29 mouse cellular contexts compared by ENCODE assay signal in genomic region chr2:125820397-125820796, GRCm38 (mm10).
"Had no signal": no experiment of that assay in that cellular context is flagged by ENCODE, and none has a peak within 500 bp of the region (broad histone marks: within the 10 kb centered on the region; RNA-seq: fewer than 3 reads in every experiment).

No protein-coding gene starts in this region.

- H3K27ac ChIP-seq: embryonic facial prominence, embryonic 10.5 days; embryonic facial prominence, embryonic 12.5 days; embryonic facial prominence, embryonic 13.5 days; embryonic facial prominence, embryonic 15.5 days; forebrain, embryonic 10.5 days; forebrain, embryonic 12.5 days; forebrain, embryonic 13.5 days; forebrain, embryonic 15.5 days; gastrocnemius, adult 2 months; heart, adult 2 months had no signal

- H3K36me3 ChIP-seq: embryonic facial prominence, embryonic 10.5 days; embryonic facial prominence, embryonic 12.5 days; embryonic facial prominence, embryonic 13.5 days; embryonic facial prominence, embryonic 15.5 days; forebrain, embryonic 10.5 days; forebrain, embryonic 12.5 days; forebrain, embryonic 15.5 days had no signal

- DNase-seq: cerebellum, adult 18-20 months; cerebellum, adult 2 months; cerebellum, adult 8-10 months; cerebellum, adult 9-10 months; cerebellum, adult 9-11 months; cerebellum, postnatal 10 days; cerebellum, postnatal 14 days; cerebellum, postnatal 25 days; cerebellum, postnatal 36 days; embryo, embryonic 11 days; forebrain, postnatal 0 days; gastrocnemius, adult 2 months; gastrocnemius, postnatal 10 days; gastrocnemius, postnatal 14 days; gastrocnemius, postnatal 25 days; gastrocnemius, postnatal 36 days; heart, adult 18-20 months; heart, adult 2 months had no signal

- H3K4me3 ChIP-seq: embryonic facial prominence, embryonic 10.5 days; embryonic facial prominence, embryonic 12.5 days; embryonic facial prominence, embryonic 13.5 days; embryonic facial prominence, embryonic 15.5 days; erythroblast, embryonic 14.5 days; forebrain, embryonic 10.5 days; forebrain, embryonic 12.5 days; forebrain, embryonic 13.5 days; forebrain, embryonic 15.5 days; gastrocnemius, adult 2 months; heart, adult 2 months had no signal

- H3K4me2 ChIP-seq: embryonic facial prominence, embryonic 12.5 days; embryonic facial prominence, embryonic 13.5 days; embryonic facial prominence, embryonic 15.5 days; forebrain, embryonic 12.5 days; forebrain, embryonic 13.5 days; forebrain, embryonic 15.5 days had no signal

- ATAC-seq: forebrain, embryonic 13.5 days; forebrain, embryonic 14.5 days; forebrain, embryonic 15.5 days; forebrain, embryonic 16.5 days; forebrain, postnatal 0 days had no signal

- H3K9ac ChIP-seq: embryonic facial prominence, embryonic 12.5 days; embryonic facial prominence, embryonic 13.5 days; embryonic facial prominence, embryonic 15.5 days; forebrain, embryonic 12.5 days; forebrain, embryonic 13.5 days; forebrain, embryonic 15.5 days; forebrain, postnatal 0 days had no signal

- H3K27me3 ChIP-seq: embryonic facial prominence, embryonic 12.5 days; embryonic facial prominence, embryonic 13.5 days; embryonic facial prominence, embryonic 15.5 days; forebrain, embryonic 12.5 days; forebrain, embryonic 13.5 days; forebrain, embryonic 15.5 days had no signal

- H3K4me1 ChIP-seq: embryonic facial prominence, embryonic 10.5 days; embryonic facial prominence, embryonic 12.5 days; embryonic facial prominence, embryonic 13.5 days; embryonic facial prominence, embryonic 15.5 days; forebrain, embryonic 10.5 days; forebrain, embryonic 12.5 days; forebrain, embryonic 13.5 days; forebrain, embryonic 15.5 days had no signal

- H3K9me3 ChIP-seq: embryonic facial prominence, embryonic 10.5 days; embryonic facial prominence, embryonic 12.5 days; embryonic facial prominence, embryonic 13.5 days; embryonic facial prominence, embryonic 15.5 days; forebrain, embryonic 10.5 days; forebrain, embryonic 12.5 days; forebrain, embryonic 13.5 days; forebrain, embryonic 15.5 days had no signal
